Comparison of ENCODE assay signal across 14 mouse cellular contexts in the genomic region with DNA sequence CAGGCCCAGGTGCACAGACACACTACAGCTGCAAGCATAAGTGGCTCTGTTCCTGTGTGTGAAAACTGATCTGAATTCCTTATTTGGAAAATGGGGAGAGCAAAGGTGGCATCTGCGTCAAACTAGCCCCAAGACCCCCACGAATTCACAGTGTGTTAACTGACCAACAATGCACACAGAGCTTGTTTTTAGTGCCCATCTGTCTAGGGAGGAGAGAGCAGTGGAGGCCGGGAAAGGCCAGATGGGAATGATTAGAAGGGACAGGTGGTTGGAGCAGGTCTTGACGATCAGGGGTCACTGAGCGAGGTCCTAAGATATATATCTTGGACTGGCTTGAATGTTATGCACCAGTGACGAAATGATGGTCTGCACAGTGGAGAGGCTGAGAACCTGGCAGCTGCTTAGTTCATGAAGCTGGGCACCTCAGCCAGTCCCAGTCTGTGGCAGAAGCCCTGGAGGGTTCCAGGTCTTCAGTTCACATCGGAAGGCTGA. TPM values are rescaled to one million over a fixed set of nuclear protein-coding genes. Genes with fewer than 3 reads are reported as not detected.
DNase-seq lines count a peak whose midpoint lies in the region; ATAC-seq lines count a peak whose summit lies in the region.
"Had no signal": no experiment of that assay in that cellular context is flagged by ENCODE, and none has a peak within 500 bp of the region (broad histone marks: within the 10 kb centered on the region; RNA-seq: fewer than 3 reads in every experiment).

No protein-coding gene starts in this region.

- no peaks in the 10 kb centered on the region for H3K9me3 ChIP-seq in heart, embryonic 14.5 days (ENCODE audit: control insufficient read depth, low read length)
- H3K9me3 ChIP-seq in neural tube, embryonic 15.5 days (replicated peaks): no peaks in the 10 kb centered on the region
- no peaks in the 10 kb centered on the region for H3K9me3 ChIP-seq in limb, embryonic 12.5 days
- H3K9me3 ChIP-seq: embryonic facial prominence, embryonic 15.5 days had no signal

- 70% methylated on average over 7 of the region's 7 CpGs for WGBS in heart, embryonic 14.5 days
- 41% methylated on average over 7 of the region's 7 CpGs for WGBS in neural tube, embryonic 15.5 days
- WGBS in limb, embryonic 12.5 days: 14% methylated on average over 7 of the region's 7 CpGs

- no peak overlapping the region for H3K27ac ChIP-seq in heart, embryonic 14.5 days (replicated peaks in 1 of 2; ENCODE audit: control insufficient read depth in 1 of 2, insufficient read depth in 1 of 2, low read depth in 2 of 2, low read length in 2 of 2)
- no peak overlapping the region for H3K27ac ChIP-seq in neural tube, embryonic 15.5 days (replicated peaks)
- peak overlapping the region; percentile 75 for H3K27ac ChIP-seq in limb, embryonic 12.5 days
- H3K27ac ChIP-seq: embryonic facial prominence, embryonic 15.5 days; left cerebral cortex, adult 2 months had no signal

- H3K4me1 ChIP-seq in heart, embryonic 14.5 days (ENCODE audit: control insufficient read depth in 2 of 2, insufficient read depth in 2 of 2, low read length in 2 of 2): peaks cover 19 to 24% of the 10 kb centered on the region in 2 experiments
- no peaks in the 10 kb centered on the region for H3K4me1 ChIP-seq in neural tube, embryonic 15.5 days
- H3K4me1 ChIP-seq in limb, embryonic 12.5 days (replicated peaks): peaks cover 46% of the 10 kb centered on the region

- no peaks in the 10 kb centered on the region for H3K36me3 ChIP-seq in heart, embryonic 14.5 days (ENCODE audit: control insufficient read depth, insufficient read depth, low read length)
- no peaks in the 10 kb centered on the region for H3K36me3 ChIP-seq in neural tube, embryonic 15.5 days
- H3K36me3 ChIP-seq in limb, embryonic 12.5 days: no peaks in the 10 kb centered on the region
- H3K36me3 ChIP-seq: embryonic facial prominence, embryonic 15.5 days had no signal

- no peak overlapping the region for H3K4me3 ChIP-seq in heart, embryonic 14.5 days (ENCODE audit: control insufficient read depth in 1 of 2, insufficient read depth in 1 of 2, low read depth in 1 of 2, low read length in 2 of 2)
- no peak overlapping the region for H3K4me3 ChIP-seq in neural tube, embryonic 15.5 days (replicated peaks)
- no peak overlapping the region for H3K4me3 ChIP-seq in limb, embryonic 12.5 days (replicated peaks)
- H3K4me3 ChIP-seq: embryonic facial prominence, embryonic 15.5 days; left cerebral cortex, adult 2 months had no signal

- no peaks in the 10 kb centered on the region for H3K27me3 ChIP-seq in heart, embryonic 14.5 days (ENCODE audit: control insufficient read depth, insufficient read depth, low read length)
- no peaks in the 10 kb centered on the region for H3K27me3 ChIP-seq in neural tube, embryonic 15.5 days (replicated peaks)
- H3K27me3 ChIP-seq in limb, embryonic 12.5 days: no peaks in the 10 kb centered on the region
- H3K27me3 ChIP-seq: embryonic facial prominence, embryonic 15.5 days had no signal

- H3K9ac ChIP-seq in heart, embryonic 14.5 days (ENCODE audit: low read length): 0 out of 2 replicates have a peak overlapping the region, but pooled peaks have one; percentile 1
- no peak overlapping the region for H3K9ac ChIP-seq in neural tube, embryonic 15.5 days (replicated peaks)
- no peak overlapping the region for H3K9ac ChIP-seq in limb, embryonic 12.5 days (replicated peaks)
- H3K9ac ChIP-seq: embryonic facial prominence, embryonic 15.5 days had no signal

- no peak for DNase-seq in heart, postnatal 4 days
- DNase-seq in neural tube, embryonic 10.5 days (ENCODE audit: extremely low spot score, low spot score): peak; percentile 67
- DNase-seq in gastrocnemius, postnatal 14 days: no peak
- DNase-seq in right cerebral cortex, postnatal 14 days: no peak
- DNase-seq: kidney, postnatal 36 days; lung, adult 18-20 months; midbrain, embryonic 14.5 days had no signal

- H3K4me2 ChIP-seq in heart, embryonic 14.5 days (ENCODE audit: low read length): no peak overlapping the region
- H3K4me2 ChIP-seq in neural tube, embryonic 15.5 days: no peak overlapping the region
- H3K4me2 ChIP-seq in limb, embryonic 12.5 days: no peak overlapping the region
- H3K4me2 ChIP-seq: embryonic facial prominence, embryonic 15.5 days had no signal

- no peak for ATAC-seq in heart, embryonic 14.5 days (ENCODE audit: insufficient number of reproducible peaks, insufficient read depth, low FRiP score, low read depth)
- ATAC-seq in neural tube, embryonic 15.5 days (ENCODE audit: low FRiP score): no peak
- ATAC-seq in limb, embryonic 12.5 days (ENCODE audit: insufficient number of reproducible peaks, insufficient read depth, low FRiP score, low TSS enrichment, low read depth): peak; percentile 68
- no peak for ATAC-seq in megakaryocyte progenitor cell, adult 5-6 weeks (replicated peaks; ENCODE audit: poor library complexity)
- ATAC-seq: CD4-positive, CD25-positive, alpha-beta regulatory T cell, adult 4 months had no signal

- intact Hi-C loops in gastrocnemius, postnatal 14 days (cut with DNase I; ENCODE audit: low total_unique reads): no loop called here

RNA-seq across cellular contexts. Expression of gene Rasl11b, which starts 39.2 kb away (rescaled TPM):
- polyA plus RNA-seq in heart, embryonic 14.5 days (2014; fragmentation: Nextera tagmentation; extraction: Ambion mirVana): 85.9 and 92.3 TPM in 2 replicates
- total RNA-seq in heart, postnatal 4 days (2021): 10 to 100 TPM; 71.9 to 73.4 TPM
- polyA plus RNA-seq in neural tube, embryonic 15.5 days (2015; fragmentation: Nextera tagmentation; extraction: Ambion mirVana): 16.5 and 17.4 TPM in 2 replicates
- 156 and 176 TPM in 2 replicates for polyA plus RNA-seq in limb, embryonic 12.5 days (2016; fragmentation: Nextera tagmentation; extraction: Ambion mirVana)
- 0.12 and 0.68 TPM in 2 replicates for total RNA-seq in megakaryocyte progenitor cell, adult 5-6 weeks (2015)
- 0.47 and 0.54 TPM in 2 replicates for total RNA-seq in megakaryocyte progenitor cell, adult 5-6 weeks (2017)
- total RNA-seq in gastrocnemius, postnatal 14 days (2021): 1 to 10 TPM; 4.1 to 5.3 TPM

Comparison
In these comparisons a context has a peak if more than half of its experiments do, and no peak if none do; other contexts are left out.
1. RNA of gene Rasl11b, which starts 39.2 kb away (total RNA-seq): 71.9 to 73.4 TPM in heart, postnatal 4 days; 4.1 to 5.3 TPM in gastrocnemius, postnatal 14 days and 0.12 to 0.68 TPM in megakaryocyte progenitor cell, adult 5-6 weeks; every median in the first group is over 10 times any median in the second.